Mouse (Mus musculus) spleen, postnatal 4 days (tissue): ENCODE measurements around the gene Sbf2.
A peak's percentile ranks its signal among the peaks of the same experiment; 100 is the strongest.

Experiments
- DNase-seq, 2 experiments: peaks; one replicate each; pipeline ENCODE4 v3.0.0; 2022; ENCODE audit warnings: low spot score in 2 of 2

Gene Sbf2

DNA sequence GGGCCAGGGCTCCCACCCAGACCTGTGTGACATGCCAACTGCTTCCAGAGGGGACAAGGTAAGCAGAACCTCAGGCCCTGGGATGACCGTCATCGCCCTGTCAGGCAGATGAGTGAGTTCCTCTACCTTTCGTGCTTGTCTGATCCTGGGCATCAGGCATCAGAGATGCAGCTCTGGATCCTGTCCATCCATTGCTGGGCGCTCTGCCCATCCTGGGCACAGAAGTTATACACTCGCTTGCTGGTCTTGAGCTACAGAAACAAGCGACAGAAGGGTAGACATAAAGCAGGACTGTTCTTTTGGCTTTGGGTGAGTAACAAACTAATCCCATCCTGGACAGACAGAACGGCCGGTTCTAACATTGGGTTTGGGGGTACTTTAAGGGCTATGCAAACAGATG lies 305.5 kb downstream of the Sbf2 start:
- DNase-seq = no peak

DNA sequence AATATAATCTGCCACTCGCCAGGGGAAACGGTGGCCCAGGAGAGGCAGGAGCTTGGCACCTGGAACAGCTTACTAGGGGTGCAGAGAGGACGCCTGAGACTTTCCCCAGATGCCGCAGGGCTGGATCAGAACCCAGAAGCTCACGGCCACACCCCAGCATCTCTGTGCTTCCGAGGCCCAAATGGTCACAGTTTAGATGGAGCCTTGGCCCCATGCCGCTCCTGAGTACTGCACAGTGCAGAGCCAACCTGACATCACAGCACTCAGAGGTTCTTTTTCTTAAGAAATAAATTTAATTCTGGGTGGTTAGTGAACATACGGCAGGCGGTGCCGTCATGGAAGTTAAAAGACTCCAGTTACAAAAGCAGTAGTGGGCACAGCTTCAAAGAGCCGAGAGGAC lies 307.0 kb downstream of the Sbf2 start:
- DNase-seq = no peak

DNA sequence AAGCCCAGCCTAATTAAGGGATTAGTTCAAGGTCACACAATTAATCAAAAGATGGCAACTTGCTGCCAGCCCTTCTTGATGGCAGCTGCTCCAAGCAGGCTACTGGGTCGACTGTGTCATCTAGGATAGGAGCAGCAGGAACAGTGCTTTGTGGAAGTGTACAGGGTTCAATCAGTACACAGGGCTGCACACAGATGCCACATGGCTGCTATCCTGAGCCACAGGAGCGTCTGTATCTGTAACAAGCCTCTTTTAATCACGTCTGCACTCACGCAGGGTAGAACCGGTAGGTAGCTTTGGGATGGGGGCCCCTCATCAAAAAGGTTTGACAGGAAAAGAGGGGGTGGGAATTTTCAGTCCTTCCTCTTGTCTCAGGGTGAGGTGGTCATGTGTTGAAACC lies 308.4 kb downstream of the Sbf2 start:
- DNase-seq = no peak

DNA sequence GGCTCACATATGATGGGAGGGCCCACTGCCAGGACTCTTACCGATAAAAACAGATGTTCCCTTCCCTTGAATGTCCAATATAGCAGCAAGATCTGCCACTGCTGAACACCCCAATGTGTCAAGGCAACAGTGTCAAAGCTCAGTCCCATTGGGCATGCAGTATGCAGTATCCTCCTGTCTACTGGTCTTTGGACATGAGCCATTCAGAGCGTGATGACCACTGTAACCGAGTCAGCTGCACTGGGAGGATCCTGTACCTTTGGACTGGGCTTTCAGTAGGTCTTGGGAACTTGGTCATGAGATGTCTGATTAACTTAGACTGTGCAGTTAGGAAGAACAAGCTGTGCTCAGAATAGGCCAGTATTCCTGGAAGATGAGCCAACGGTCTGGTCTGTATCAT lies 309.2 kb downstream of the Sbf2 start:
- no peak for DNase-seq

DNA sequence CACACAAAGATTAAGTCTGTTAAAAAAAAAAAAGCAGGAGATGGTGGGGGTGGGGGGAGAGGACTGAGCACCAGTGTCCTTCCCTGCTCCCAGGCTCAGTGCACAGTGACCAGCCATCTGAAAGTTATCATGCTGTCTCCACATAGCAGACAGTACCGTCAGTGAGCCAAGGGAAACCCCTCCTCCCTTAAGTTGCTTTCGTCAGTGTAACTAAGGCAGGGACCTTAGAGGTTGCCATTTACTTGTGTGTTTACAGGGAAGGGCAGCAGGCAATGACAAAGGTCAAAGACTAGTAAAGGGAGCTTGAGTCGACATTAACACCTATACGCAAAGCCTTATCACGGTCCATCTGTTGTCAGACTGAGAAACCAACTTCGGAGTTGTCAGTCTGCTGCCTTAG lies 311.8 kb downstream of the Sbf2 start:
- DNase-seq = no peak

DNA sequence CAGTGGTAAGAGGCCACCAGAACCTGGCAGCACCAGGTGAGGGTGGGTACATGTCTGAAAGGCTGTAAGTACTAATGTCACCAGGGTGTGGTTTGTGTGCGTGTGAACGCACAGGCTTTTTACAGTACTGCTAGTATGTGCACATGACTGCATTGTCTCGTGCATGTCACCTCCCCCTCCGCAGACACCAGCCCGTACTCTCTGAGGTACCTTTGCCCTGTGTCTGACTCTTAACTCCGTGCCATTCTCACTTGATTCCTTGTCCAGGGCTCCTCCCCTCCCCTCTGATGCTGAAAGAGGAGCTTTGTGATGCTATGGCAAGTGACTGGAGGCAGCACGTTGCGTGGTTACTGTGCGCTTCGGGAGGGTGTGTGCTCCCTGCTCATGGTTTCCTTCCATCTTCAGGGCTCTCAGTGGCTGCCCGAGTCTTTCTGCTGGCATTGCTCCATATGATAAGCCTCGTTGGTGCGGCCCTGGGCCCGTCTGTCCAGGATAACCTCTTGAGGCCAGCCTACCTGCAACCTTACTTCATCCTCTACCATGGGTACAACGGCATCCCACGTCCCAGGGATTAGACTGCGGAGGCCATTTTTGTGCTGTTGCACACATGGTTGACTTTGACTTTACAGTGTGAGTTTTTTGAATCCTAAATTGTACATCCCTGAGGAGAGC lies 315.8 kb downstream of the Sbf2 start:
- DNase-seq = no peak

DNA sequence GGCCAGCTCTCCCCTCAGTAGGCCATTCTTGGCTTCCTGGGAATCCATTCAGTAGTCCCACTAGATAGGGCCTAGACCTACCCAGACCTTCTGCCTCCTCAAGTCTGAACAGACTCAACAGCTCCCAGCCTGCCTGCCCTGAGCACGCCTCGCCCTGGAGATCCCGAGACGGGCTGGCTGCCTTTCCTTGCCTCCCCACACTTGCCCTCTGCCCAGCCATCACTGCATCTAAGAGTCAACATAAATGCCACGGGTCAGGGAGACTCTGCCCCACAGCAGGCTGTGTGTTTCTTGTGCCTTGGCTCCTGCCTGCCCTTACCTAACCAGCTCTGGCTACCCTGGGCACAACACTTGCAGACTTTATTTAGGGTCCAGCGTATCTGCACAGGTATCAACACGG lies 316.6 kb downstream of the Sbf2 start:
- no peak for DNase-seq

DNA sequence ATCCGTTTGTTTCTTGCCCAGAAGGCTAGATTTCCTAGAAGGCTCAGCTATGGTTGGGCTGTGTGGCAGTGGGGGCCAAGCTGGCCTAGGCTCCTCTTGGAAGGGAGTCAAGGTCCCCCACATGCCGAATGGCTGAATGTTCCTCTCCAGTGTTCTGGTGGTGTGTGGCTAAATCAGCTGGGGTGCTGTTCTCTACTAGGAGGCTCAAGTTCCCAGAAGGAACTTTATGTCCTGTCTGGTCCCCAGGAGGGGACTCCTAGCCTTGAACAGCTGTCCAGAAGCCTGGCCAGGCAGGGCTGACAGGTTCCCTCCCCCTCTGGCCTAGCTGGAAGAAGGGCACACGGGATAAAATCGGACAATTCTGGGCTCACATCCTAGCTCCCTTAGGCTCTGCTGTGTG lies 317.1 kb downstream of the Sbf2 start:
- no peak for DNase-seq

DNA sequence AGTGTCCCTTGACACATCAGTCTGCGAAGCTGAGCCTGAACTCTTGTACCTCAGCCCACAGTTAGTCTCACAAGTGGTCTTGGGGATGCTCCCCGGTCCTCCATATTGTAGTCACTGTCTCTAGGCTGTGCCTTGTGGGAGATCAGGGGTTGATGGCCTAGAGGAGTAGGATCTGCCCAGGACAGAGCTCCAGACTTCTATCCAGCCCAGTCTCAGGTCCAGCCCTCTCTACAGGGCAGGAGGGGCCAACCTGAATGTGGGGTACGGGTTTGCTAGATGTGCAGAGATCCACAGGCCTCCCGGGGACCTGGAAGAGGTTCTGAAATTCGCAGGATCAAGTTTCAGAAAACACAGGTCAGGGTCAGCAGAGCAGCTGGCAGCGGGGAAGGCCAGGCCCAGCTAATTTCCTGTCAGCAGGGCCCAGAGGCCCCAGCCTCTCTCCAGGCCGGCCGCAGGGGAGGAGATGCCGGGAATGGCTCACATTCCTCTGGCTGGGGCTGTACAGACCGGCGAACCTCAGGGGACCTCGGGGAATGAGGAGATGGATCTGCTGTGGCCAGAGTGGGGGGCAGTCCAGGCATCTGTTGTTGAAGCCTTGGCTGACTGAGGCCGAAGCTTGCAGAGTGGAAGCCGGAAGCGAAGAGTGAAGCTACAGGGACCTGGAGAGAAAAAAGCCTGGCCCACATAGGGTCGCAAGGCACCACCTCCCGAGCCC lies 317.7 kb downstream of the Sbf2 start:
- no peak for DNase-seq

DNA sequence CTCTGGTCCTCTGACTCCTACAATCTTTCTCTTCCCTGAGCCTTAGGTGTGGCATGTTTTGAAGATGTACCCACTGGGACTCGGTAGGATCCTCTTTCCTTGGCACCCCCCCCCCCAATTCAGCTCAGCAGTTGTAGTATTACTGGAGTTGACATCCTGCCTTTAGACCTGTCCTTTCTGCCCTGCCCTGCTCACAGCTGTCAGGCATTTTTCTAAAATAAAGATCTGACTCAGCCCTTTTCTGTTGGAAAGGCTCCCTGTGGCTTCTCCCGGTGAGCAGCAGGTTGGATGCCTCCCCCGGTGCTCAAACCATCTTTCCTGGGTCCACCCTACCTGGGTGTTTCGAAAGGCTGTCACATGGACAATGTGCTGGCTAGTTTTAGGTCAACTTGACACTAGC lies 325.1 kb downstream of the Sbf2 start:
- DNase-seq = no peak

DNA sequence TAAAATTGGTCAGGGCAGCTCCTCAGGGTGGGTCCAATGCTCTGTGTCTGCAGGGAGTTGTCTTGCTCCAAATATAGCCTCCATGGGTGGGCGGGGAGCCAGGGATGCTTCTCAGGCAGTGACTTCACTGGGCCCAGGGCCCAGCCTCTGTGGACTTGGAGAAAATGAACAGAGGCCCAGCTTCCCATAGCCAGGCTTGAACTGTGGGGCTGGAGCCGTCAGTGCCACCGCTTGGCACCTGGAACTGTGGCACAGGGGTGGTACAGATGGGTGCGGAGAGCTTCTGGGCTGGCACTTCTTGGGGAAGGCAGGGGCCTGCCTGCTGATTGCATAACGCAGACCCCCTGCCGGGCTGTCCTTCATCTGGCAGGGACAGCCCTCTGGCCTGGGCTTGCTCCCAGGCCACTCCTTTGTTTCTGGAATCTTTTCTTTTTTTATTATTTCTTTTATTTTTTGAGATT lies 326.0 kb downstream of the Sbf2 start:
- DNase-seq = no peak

DNA sequence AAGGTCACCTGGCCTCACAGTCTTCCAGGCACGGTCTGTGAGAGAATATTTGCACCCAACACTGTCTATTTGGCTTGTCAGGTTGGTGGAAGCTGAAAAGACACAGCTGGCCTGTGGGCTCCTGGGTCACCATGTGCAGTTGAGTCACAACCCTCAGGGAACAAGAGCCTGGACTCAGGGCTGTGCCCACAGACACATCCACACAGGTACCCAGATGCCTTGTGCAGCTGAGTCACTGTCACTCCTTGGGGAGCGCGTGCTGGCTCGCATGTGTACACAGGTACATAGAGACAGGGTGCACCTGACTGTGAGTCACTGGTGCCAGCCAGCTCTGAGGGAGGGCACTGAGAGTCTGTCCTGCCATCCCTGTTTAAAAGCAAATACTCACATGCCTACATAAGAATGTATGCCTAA lies 326.5 kb downstream of the Sbf2 start:
- DNase-seq = no peak

DNA sequence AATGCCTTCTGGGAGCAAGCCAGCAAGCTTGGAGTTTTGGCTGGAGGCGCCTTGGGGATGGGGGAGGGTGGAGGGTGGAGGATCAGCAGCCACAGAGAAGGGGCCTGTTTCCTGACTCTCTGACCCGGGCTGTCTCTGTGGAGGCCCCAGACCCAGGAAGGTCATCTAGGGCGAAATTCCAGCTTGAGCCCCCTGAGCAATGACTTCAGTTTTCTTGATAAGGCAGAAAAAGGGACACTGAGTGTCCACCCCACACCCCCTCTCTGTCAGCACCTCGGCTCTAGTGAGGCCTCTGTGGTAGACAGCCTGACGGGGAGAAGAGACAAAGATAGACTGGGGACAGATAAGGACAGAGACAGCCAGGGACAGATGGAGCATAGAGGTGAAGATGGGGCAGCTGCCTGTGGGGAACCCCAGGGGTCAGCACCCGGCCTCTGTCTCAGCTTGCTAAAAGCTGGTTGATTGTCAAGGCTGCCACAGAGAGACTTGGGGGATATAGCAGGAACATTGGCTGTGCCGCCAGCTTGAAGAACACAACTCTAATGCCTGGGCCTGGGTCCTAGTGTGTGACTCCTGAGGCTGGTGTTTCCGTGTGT lies 327.1 kb downstream of the Sbf2 start:
- DNase-seq = no peak

DNA sequence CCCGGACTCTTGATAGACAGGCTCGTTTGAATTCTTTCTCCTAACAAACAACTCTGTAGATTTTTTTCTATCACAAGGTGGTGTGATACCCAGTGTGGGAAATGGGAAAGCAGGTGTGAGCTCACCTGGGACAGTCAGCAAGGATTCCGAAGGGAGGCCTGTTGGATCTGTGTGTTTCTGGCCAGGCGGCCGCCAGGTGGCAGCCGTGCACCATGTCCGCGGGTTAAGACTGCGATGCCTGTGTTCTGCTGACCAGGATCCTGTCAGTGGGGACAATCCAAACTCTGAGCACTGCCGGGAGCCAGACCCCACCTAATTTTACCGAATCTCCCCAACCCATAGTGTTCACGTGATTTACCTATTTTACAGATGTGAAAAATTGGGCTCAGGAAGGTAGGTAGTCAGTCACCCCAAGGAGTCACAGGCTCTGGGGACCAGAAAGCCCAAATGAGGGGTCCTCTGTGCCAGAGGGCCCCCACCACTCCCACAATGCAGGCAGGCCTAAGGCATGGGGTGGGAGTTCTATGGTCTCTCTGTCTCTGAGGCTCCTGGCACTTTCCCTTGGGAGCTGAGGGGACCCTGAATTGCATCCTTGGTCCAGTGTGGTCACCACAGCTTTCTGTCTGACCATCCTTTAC lies 327.8 kb downstream of the Sbf2 start:
- DNase-seq = peak; percentile 69 to 88

DNA sequence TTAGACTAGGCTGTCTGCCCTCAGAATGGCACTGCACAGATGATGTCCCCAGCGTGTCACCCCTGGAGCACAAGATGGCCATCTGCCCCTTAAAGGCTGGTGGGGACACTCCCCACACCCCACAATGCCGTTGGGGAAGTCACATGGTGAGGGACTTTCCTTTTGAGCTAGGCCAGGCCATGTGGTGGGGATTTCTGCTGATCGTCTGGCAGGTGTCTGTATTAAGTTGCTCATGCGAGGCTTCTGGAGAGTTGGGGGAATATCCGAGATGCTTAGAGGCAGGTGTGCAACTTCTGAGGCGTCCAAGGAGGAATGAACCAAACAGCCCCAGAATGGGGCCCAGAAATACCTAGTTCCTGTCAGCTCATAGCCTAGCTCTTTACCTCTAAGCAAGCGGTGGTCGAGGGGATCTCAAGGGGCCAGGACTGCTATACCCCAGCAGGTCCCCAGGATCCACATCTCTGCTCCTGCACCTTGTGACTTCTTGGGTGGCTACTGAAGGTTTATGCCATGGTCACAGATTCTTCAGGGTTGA lies 328.5 kb downstream of the Sbf2 start:
- DNase-seq = peak in 1 of 2 experiments; percentile 32

DNA sequence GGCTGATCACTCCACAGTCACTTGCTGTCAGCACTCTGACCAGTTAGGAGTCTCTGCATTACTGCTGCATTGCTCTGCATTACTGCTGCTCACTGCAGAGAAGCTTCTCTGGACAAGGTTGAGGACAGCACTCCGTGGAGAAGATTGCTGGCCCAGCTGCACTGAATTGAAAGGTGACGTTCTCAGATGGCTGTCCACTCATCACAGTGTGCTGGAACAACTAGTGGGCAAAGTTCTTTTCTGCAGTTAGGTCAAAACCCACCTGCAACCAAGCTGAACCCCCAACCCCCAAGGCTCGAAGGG lies 328.9 kb downstream of the Sbf2 start:
- DNase-seq = no peak

DNA sequence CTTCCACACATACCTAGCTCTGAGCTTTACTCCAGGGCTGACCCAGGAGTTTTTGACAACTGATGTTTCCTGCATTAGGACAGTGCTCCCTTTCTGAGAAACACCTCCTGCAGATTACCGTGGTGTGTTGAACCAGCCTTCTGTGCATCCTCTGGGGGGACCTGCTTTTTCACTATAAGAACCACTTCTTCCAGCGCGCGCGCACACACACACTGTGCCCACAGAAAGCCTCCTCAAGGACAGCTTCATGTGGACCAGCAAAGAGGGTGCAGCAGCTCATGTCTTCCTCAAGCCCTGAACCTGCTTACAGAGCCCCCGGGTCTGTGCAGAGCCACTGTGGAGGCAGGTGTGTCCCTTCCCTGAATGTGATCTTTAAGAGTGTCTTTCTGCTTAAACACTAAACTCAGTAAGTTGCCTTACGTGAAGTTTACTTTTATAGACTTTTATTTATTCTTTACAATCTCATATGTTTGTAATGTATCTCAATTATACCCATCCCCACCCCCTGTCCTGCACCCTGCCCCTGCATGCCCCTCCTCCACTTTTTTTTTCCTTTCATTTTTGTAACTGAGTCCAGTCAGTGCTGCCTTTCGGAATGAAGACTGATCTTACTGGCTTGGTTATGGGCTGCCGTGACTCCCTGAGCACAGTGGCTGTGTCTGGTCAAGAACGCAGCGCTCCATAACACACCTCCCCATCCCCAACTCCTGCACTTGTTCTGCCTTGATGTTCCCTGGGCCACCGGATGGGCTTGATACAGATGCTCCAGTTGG lies 329.5 kb downstream of the Sbf2 start:
- no peak for DNase-seq

DNA sequence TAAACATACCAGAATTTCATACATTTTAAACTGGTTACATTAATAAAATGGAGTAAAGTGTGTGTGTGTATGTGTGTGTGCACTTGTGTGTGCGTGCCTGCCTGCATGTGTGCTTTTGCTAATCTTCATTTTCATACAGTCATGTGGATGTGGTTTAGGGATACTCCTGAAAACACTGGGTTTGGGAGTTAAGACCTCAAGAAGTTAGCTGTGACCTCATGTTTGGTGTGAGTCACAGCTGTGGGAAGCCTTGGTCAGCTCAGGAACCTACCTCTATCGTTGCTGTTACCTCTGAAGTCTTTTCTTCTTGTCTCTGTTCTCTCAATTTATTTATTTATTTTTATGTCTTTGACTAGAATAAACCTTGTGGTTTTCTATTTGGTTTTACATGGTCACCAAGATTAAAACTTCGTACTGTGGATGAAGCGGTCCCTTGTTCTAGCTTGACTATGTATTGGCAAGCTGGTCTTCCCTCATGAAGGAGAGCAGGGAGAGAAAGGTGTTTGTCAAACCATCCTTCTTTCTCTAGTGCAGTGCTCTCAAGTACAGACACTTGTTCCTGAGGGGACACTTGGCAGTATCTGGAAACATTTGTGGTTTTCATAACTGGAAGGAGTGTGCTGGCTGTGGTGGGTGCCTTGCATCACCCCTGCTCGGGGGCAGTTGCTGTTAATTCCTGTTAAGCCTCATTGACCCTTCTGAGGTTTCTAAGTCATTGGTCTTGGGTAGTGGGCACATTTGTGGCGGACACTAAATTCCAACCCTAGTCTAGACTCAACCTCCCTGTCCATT lies 331.0 kb downstream of the Sbf2 start:
- DNase-seq = no peak

DNA sequence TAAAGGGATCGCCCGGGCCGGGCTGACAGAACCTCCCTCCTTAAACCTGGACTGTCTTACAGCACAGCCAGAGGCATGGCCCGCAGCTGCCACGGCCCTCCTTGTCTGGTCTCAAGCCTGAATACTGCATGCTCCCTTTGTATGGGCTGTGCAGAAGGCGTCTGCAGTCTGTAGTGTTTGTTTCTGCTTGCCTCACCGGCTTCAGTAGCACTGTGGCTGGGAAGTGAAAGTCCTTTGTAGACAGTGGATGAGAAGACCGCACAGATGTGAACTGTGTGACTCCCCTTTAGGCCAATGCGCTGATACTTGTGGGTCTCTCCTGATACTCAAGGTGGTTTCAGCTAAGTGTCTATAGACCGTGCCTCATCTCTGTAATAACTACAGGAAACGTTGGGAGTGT lies 331.9 kb downstream of the Sbf2 start:
- no peak for DNase-seq

DNA sequence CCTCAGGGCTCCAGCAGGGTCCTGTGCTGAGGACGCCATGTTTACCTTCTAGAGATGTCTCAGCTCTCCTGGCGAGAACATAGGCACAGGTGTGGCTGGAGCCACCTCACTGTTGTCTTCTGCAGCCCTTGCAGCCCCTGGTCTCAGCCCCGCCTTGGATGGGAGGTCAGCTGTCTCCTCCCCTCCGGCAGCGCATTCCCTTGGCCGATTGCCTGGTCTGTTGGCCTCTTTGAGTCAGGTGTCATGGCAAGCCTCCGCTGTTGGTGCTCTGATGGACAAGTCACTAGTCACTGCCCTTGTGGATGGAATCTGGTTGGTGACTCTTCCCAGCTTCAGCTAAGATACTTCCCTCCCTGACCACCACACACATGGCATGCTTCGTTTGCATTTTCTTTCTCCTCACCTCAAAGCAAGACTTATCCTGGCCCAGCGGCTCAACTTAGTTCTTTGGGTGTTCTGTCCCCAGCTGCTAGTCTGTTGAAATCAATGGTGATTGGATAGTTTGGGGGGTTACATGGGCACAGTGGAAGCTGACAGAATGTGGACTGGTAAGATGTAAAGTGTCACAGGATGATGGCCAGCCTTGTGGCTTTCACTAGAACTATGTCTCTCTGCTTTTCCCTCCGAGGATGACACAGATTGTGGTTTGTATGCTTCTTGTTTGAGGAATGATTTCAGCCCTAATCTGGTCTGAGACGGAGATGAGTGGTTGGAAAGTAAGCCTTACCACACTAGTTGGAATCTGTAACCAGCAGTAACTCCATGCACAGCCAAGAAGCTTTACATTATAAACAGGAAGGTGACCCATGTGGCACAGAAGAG lies 333.1 kb downstream of the Sbf2 start:
- DNase-seq = no peak
